Mouse (Mus musculus): ENCODE results near the gene Fbxo34. TPM values are rescaled to one million over a fixed set of nuclear protein-coding genes. Genes with fewer than 3 reads are reported as not detected.

The Fbxo34 gene
- polyA plus RNA-seq, 1 experiment from 2014 or later = 22.0 TPM

- Histone ChIP-seq H3K9ac (ENCODE audit: low read depth, low read length) (no peak overlapping the region), H3K4me3 (ENCODE audit: low read depth, low read length) (no peak overlapping the region), H3K4me1 (replicated peaks; ENCODE audit: control insufficient read depth, insufficient read depth, low read length) (0 out of 2 replicates have a peak, but pooled peaks cover 5% of the 10 kb centered on the region), H3K4me2 (replicated peaks; ENCODE audit: low read depth) (no peak overlapping the region), H3K36me3 (ENCODE audit: control insufficient read depth, insufficient read depth) (no peaks in the 10 kb centered on the region), H3K27ac (ENCODE audit: low read depth, low read length) (no peak overlapping the region), H3K9me3 (ENCODE audit: control insufficient read depth) (no peaks in the 10 kb centered on the region), H3K27me3 (replicated peaks; ENCODE audit: control insufficient read depth, insufficient read depth, low read length) (no peaks in the 10 kb centered on the region)
- 82% methylated on average over 4 of the region's 4 CpGs for WGBS
- ATAC-seq = no peak
- TF ChIP-seq CTCF (IDR thresholded peaks at IDR 0.05; ENCODE audit: low read depth) = no peak
These were observed 26.0 kb downstream of the Fbxo34 start for GRCm38 (mm10) chr14:47476266-47476665.

- no peak for TF ChIP-seq CTCF (IDR thresholded peaks at IDR 0.05; ENCODE audit: low read depth)
- WGBS = 77% methylated on average over 2 of the region's 2 CpGs
- ATAC-seq = no peak
These were observed 27.5 kb downstream of the Fbxo34 start for GRCm38 (mm10) chr14:47477711-47478110.

GRCm38 (mm10) chr14:47482200-47482599 is 32.0 kb downstream of the Fbxo34 start:
- H3K36me3 ChIP-seq (ENCODE audit: control insufficient read depth, insufficient read depth) = no peaks in the 10 kb centered on the region
- no peak overlapping the region for H3K4me3 ChIP-seq (ENCODE audit: low read depth, low read length)
- TF ChIP-seq CTCF (IDR thresholded peaks at IDR 0.05; ENCODE audit: low read depth) = no peak
- H3K27ac ChIP-seq (ENCODE audit: low read depth, low read length) = no peak overlapping the region
- no peak overlapping the region for H3K9ac ChIP-seq (ENCODE audit: low read depth, low read length)
- 86% methylated on average over 6 of the region's 6 CpGs for WGBS
- H3K4me1 ChIP-seq (replicated peaks; ENCODE audit: control insufficient read depth, insufficient read depth, low read length) = 0 out of 2 replicates have a peak, but pooled peaks cover 2% of the 10 kb centered on the region
- H3K27me3 ChIP-seq (replicated peaks; ENCODE audit: control insufficient read depth, insufficient read depth, low read length) = no peaks in the 10 kb centered on the region
- ATAC-seq = no peak
- H3K9me3 ChIP-seq (ENCODE audit: control insufficient read depth) = no peaks in the 10 kb centered on the region
- H3K4me2 ChIP-seq (replicated peaks; ENCODE audit: low read depth) = no peak overlapping the region

More at GRCm38 (mm10) chr14:47477711-47478110, 27.5 kb downstream of the Fbxo34 start:
- Histone ChIP-seq H3K27me3 (replicated peaks; ENCODE audit: control insufficient read depth, insufficient read depth, low read length) (no peaks in the 10 kb centered on the region), H3K4me3 (ENCODE audit: low read depth, low read length) (no peak overlapping the region), H3K9ac (ENCODE audit: low read depth, low read length) (no peak overlapping the region), H3K4me2 (replicated peaks; ENCODE audit: low read depth) (no peak overlapping the region), H3K36me3 (ENCODE audit: control insufficient read depth, insufficient read depth) (no peaks in the 10 kb centered on the region), H3K27ac (ENCODE audit: low read depth, low read length) (no peak overlapping the region), H3K9me3 (ENCODE audit: control insufficient read depth) (no peaks in the 10 kb centered on the region), H3K4me1 (replicated peaks; ENCODE audit: control insufficient read depth, insufficient read depth, low read length) (0 out of 2 replicates have a peak, but pooled peaks cover 5% of the 10 kb centered on the region)

GRCm38 (mm10) chr14:47483099-47483498 is 32.9 kb downstream of the Fbxo34 start:
- Histone ChIP-seq H3K4me3 (ENCODE audit: low read depth, low read length) (no peak overlapping the region), H3K9me3 (ENCODE audit: control insufficient read depth) (no peaks in the 10 kb centered on the region), H3K27ac (ENCODE audit: low read depth, low read length) (no peak overlapping the region), H3K9ac (ENCODE audit: low read depth, low read length) (no peak overlapping the region), H3K36me3 (ENCODE audit: control insufficient read depth, insufficient read depth) (no peaks in the 10 kb centered on the region), H3K27me3 (replicated peaks; ENCODE audit: control insufficient read depth, insufficient read depth, low read length) (no peaks in the 10 kb centered on the region), H3K4me2 (replicated peaks; ENCODE audit: low read depth) (no peak overlapping the region), H3K4me1 (replicated peaks; ENCODE audit: control insufficient read depth, insufficient read depth, low read length) (0 out of 2 replicates have a peak, but pooled peaks cover 2% of the 10 kb centered on the region)
- WGBS = 71% methylated on average over 1 of the region's 1 CpGs
- no peak for TF ChIP-seq CTCF (IDR thresholded peaks at IDR 0.05; ENCODE audit: low read depth)
- ATAC-seq = no peak

- TF ChIP-seq CTCF (IDR thresholded peaks at IDR 0.05; ENCODE audit: low read depth) = no peak
- no peaks in the 10 kb centered on the region for H3K36me3 ChIP-seq (ENCODE audit: control insufficient read depth, insufficient read depth)
- H3K9ac ChIP-seq (ENCODE audit: low read depth, low read length) = no peak overlapping the region
- no peaks in the 10 kb centered on the region for H3K27me3 ChIP-seq (replicated peaks; ENCODE audit: control insufficient read depth, insufficient read depth, low read length)
- peak; percentile 37 for ATAC-seq
- no peak overlapping the region for H3K4me3 ChIP-seq (ENCODE audit: low read depth, low read length)
- 39% methylated on average over 7 of the region's 7 CpGs for WGBS
- H3K4me1 ChIP-seq (replicated peaks; ENCODE audit: control insufficient read depth, insufficient read depth, low read length) = peaks cover 10% of the 10 kb centered on the region; the same call in 1 of the 2 replicates
- H3K4me2 ChIP-seq (replicated peaks; ENCODE audit: low read depth) = peak overlapping the region; percentile 9; the same call in 1 of the 2 replicates
- peak overlapping the region; percentile 70 for H3K27ac ChIP-seq (ENCODE audit: low read depth, low read length)
- H3K9me3 ChIP-seq (ENCODE audit: control insufficient read depth) = no peaks in the 10 kb centered on the region
These were observed 38.5 kb downstream of the Fbxo34 start for GRCm38 (mm10) chr14:47488732-47489131.

GRCm38 (mm10) chr14:47489310-47490097 is 39.3 kb downstream of the Fbxo34 start:
- H3K27ac ChIP-seq (ENCODE audit: low read depth, low read length) = peak overlapping the region; percentile 70; the same call in 1 of the 2 replicates
- WGBS = 14% methylated on average over 10 of the region's 10 CpGs
- no peak for TF ChIP-seq CTCF (IDR thresholded peaks at IDR 0.05; ENCODE audit: low read depth)

More at GRCm38 (mm10) chr14:47489310-47490097, 39.3 kb downstream of the Fbxo34 start:
- no peak overlapping the region for H3K4me3 ChIP-seq (ENCODE audit: low read depth, low read length)
- peak; percentile 72 for ATAC-seq
- peak overlapping the region; percentile 9; the same call in 1 of the 2 replicates for H3K4me2 ChIP-seq (replicated peaks; ENCODE audit: low read depth)
- no peak overlapping the region for H3K9ac ChIP-seq (ENCODE audit: low read depth, low read length)
- H3K36me3 ChIP-seq (ENCODE audit: control insufficient read depth, insufficient read depth) = no peaks in the 10 kb centered on the region
- H3K9me3 ChIP-seq (ENCODE audit: control insufficient read depth) = no peaks in the 10 kb centered on the region
- H3K4me1 ChIP-seq (replicated peaks; ENCODE audit: control insufficient read depth, insufficient read depth, low read length) = peaks cover 10% of the 10 kb centered on the region; the same call in 1 of the 2 replicates
- H3K27me3 ChIP-seq (replicated peaks; ENCODE audit: control insufficient read depth, insufficient read depth, low read length) = no peaks in the 10 kb centered on the region

All from intestine, postnatal 0 days (tissue).